Mouse (Mus musculus): Measurements from ENCODE around the gene Txn2. TPM values are rescaled to one million over a fixed set of nuclear protein-coding genes. Genes with fewer than 3 reads are reported as not detected.

The Txn2 gene
- total and polyA plus RNA-seq, 3 experiments = 260 to 403 (median 299) TPM

DNA sequence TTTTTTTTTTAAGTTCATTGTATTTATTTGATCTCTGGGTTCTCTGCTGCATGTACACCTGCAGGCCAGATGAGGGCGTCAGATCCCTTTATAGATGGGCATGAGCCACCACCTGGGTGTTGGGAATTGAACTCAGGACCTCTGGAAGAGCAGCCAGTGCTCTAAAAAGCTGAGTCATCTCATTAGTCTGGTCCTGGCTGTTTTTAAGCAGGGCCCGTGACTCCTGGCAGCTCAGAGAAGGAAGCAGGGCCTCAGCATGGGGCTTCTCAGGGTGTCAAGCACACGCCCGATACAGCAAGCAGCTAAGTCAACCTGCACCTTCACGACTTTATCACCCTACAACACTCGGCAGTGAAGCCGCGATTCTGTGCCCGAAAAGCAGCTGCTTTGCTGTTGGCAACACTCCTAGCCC lies 36.3 kb upstream of the Txn2 start:
- Histone ChIP-seq H3K27me3 (ENCODE audit: control insufficient read depth, insufficient read depth, low read length) (no peaks in the 10 kb centered on the region), H3K4me1 (ENCODE audit: control insufficient read depth, insufficient read depth, low read length) (peaks cover 4% of the 10 kb centered on the region), H3K9ac (ENCODE audit: low read depth, low read length) (no peak overlapping the region), H3K79me2 (replicated peaks; ENCODE audit: control insufficient read depth, insufficient read depth, low read length) (0 out of 2 replicates have a peak, but pooled peaks cover 3% of the 10 kb centered on the region), H3K36me3 (ENCODE audit: control insufficient read depth, insufficient read depth, low read length) (no peaks in the 10 kb centered on the region), H3K4me3 (no peak overlapping the region), H3K27ac (no peak overlapping the region)
- DNase-seq = no peak
- 79% methylated on average over 9 of the region's 9 CpGs for WGBS
- TF ChIP-seq CTCF (IDR thresholded peaks at IDR 0.05) = no peak
- intact Hi-C loops (cut with DNase I) = no loop called here

DNA sequence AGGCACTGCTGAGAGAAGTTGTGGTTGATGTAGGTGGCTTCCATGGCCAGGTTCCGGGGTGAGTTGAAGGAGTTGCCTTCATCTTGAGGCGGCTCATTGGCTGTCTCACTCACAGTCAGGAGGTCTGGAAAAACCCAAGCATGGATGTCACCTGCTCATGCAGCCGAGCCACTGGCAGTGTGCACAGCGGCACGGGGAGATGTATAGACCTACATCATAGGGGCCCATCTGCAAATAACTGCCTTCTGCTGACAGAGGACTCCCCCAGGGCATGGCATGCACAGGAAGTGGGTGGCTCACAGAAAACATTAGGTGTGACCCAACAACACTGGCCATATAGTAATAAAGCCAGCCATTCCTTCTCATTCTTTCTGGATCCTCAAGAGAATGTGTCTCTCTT lies 33.6 kb upstream of the Txn2 start:
- DNase-seq = no peak
- 92% methylated on average over 5 of the region's 5 CpGs for WGBS
- H3K79me2 ChIP-seq (replicated peaks; ENCODE audit: control insufficient read depth, insufficient read depth, low read length) = no peaks in the 10 kb centered on the region
- H3K4me3 ChIP-seq = no peak overlapping the region
- intact Hi-C loops (cut with DNase I) = no loop called here
- H3K9ac ChIP-seq (ENCODE audit: low read depth, low read length) = no peak overlapping the region
- no peak for TF ChIP-seq EP300 (IDR thresholded peaks at IDR 0.05; ENCODE audit: insufficient read depth, low read depth, low read length)
- no peak for TF ChIP-seq CTCF (IDR thresholded peaks at IDR 0.05)
- no peak for TF ChIP-seq POLR2A (IDR thresholded peaks at IDR 0.05; ENCODE audit: insufficient read depth, low read depth, low read length)
- no peaks in the 10 kb centered on the region for H3K36me3 ChIP-seq (ENCODE audit: control insufficient read depth, insufficient read depth, low read length)
- H3K4me1 ChIP-seq (ENCODE audit: control insufficient read depth, insufficient read depth, low read length) = no peaks in the 10 kb centered on the region
- H3K27me3 ChIP-seq (ENCODE audit: control insufficient read depth, insufficient read depth, low read length) = no peaks in the 10 kb centered on the region
- H3K27ac ChIP-seq = no peak overlapping the region

DNA sequence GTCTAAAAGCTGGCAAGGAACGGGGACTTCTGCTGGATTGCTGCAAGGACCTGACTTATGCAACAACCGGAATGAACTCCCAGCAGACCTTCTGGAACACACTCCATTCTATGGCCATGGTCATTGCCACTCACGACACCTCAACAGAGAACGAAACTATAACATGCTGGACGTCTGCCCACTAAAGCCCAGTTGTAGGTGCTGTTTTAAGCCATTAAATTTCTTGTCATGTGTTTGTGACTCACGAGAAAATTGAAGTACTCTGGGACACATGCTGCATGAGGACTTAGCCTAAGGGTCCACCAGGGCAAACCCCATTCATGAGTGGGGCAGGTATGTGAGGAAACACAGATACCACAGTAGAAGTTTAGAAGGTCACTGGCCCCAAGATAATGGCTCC lies 31.9 kb upstream of the Txn2 start:
- DNase-seq = no peak
- 87% methylated on average over 6 of the region's 6 CpGs for WGBS
- no peaks in the 10 kb centered on the region for H3K79me2 ChIP-seq (replicated peaks; ENCODE audit: control insufficient read depth, insufficient read depth, low read length)
- no peaks in the 10 kb centered on the region for H3K4me1 ChIP-seq (ENCODE audit: control insufficient read depth, insufficient read depth, low read length)
- H3K36me3 ChIP-seq (ENCODE audit: control insufficient read depth, insufficient read depth, low read length) = no peaks in the 10 kb centered on the region
- intact Hi-C loops (cut with DNase I) = no loop called here
- H3K4me3 ChIP-seq = no peak overlapping the region
- peaks cover 3% of the 10 kb centered on the region for H3K27me3 ChIP-seq (ENCODE audit: control insufficient read depth, insufficient read depth, low read length)
- H3K27ac ChIP-seq = no peak overlapping the region
- TF ChIP-seq EP300 (IDR thresholded peaks at IDR 0.05; ENCODE audit: insufficient read depth, low read depth, low read length) (no peak), POLR2A (IDR thresholded peaks at IDR 0.05; ENCODE audit: insufficient read depth, low read depth, low read length) (no peak), CTCF (IDR thresholded peaks at IDR 0.05) (no peak)
- H3K9ac ChIP-seq (ENCODE audit: low read depth, low read length) = no peak overlapping the region

DNA sequence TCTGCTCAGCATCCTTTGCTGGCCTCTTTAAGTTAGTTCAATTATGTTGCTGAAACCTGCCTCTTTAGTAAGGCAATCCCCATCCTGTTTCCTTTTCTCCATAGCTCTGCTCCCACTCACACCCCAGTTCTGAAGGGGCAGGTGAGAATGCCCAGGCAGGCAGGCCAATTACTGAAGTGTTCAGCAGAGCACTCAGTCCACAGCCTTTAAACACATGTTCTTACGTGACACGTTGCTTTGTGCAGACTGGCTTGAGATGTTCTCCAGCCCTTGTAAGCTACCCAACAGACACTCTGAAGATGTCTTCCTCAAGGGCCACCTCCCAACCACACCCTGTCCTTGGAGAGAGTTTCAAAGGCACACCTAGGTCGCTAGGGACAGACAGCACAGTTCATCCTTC lies 29.3 kb upstream of the Txn2 start:
- TF ChIP-seq CTCF (IDR thresholded peaks at IDR 0.05) (no peak), POLR2A (IDR thresholded peaks at IDR 0.05; ENCODE audit: insufficient read depth, low read depth, low read length) (0 out of 2 replicates have a peak, but pooled peaks have one; percentile 8)
- Histone ChIP-seq H3K36me3 (ENCODE audit: control insufficient read depth, insufficient read depth, low read length) (no peaks in the 10 kb centered on the region), H3K79me2 (replicated peaks; ENCODE audit: control insufficient read depth, insufficient read depth, low read length) (no peaks in the 10 kb centered on the region), H3K4me1 (ENCODE audit: control insufficient read depth, insufficient read depth, low read length) (no peaks in the 10 kb centered on the region), H3K9ac (ENCODE audit: low read depth, low read length) (no peak overlapping the region), H3K4me3 (no peak overlapping the region), H3K27me3 (ENCODE audit: control insufficient read depth, insufficient read depth, low read length) (peaks cover 6% of the 10 kb centered on the region), H3K27ac (no peak overlapping the region)
- intact Hi-C loops (cut with DNase I) = no loop called here
- WGBS = 52% methylated on average over 3 of the region's 3 CpGs
- DNase-seq = no peak

DNA sequence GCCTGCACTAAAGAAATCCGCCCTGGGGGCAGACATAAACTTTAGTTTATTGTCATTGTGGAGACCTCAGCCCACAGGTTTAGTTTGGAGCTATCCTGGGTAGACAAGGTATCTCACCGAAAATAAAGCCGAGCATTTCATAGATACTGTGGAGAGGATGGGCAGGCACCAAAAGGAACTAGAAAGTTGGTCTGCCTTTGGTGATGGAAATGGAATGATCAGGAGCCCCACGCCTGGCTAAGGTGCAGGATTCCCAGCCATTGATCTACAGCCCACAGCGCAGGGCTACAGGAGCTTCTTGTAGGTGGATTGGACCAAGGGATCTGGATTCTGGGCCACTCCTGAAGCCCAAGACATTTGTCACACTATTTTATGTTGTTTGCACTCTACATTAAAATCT lies 28.8 kb upstream of the Txn2 start:
- intact Hi-C loops (cut with DNase I) = loop anchor here (2.0 kb wide), 1 partner anchor 23 kb away; no protein-coding TSS in a partner anchor
- H3K36me3 ChIP-seq (ENCODE audit: control insufficient read depth, insufficient read depth, low read length) = no peaks in the 10 kb centered on the region
- no peaks in the 10 kb centered on the region for H3K79me2 ChIP-seq (replicated peaks; ENCODE audit: control insufficient read depth, insufficient read depth, low read length)
- no peaks in the 10 kb centered on the region for H3K4me1 ChIP-seq (ENCODE audit: control insufficient read depth, insufficient read depth, low read length)
- H3K27ac ChIP-seq = no peak overlapping the region
- no peak for DNase-seq
- no peak for TF ChIP-seq CTCF (IDR thresholded peaks at IDR 0.05)
- TF ChIP-seq POLR2A (IDR thresholded peaks at IDR 0.05; ENCODE audit: insufficient read depth, low read depth, low read length) = no peak
- TF ChIP-seq EP300 (IDR thresholded peaks at IDR 0.05; ENCODE audit: insufficient read depth, low read depth, low read length) = no peak
- no peak overlapping the region for H3K9ac ChIP-seq (ENCODE audit: low read depth, low read length)
- WGBS = 41% methylated on average over 5 of the region's 5 CpGs
- H3K27me3 ChIP-seq (ENCODE audit: control insufficient read depth, insufficient read depth, low read length) = peaks cover 6% of the 10 kb centered on the region
- no peak overlapping the region for H3K4me3 ChIP-seq

DNA sequence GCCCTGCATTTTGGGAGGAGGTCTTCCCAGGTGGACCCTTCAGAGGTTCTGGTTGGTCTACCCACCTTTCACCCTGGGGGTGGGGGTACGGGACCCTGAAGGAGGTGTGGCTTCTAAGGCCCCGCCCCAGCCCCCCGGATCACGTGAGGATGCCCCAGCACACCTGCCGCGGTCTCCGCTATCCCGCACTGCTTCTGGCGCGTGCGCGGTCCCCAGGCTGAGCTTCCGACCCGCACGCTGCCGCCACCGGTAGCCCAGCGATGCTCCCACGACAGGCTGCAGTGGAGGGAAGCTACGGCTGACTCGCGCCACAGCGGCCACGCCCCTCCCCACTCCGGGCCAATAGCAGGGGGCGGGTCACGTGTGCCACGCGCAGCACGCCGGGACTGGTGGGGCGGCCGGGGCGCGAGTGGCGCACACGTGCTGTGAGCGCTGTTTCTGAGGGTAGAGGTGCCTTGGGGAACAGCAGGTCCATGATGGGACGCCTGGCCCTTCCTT lies 27.6 kb upstream of the Txn2 start, which contains the start of gene Foxred2:
Gene Foxred2 (minus strand): TSS at position 319 of the 498 bp plus-strand sequence.
- DNase-seq = peak; percentile 80 to 86
- H3K36me3 ChIP-seq (ENCODE audit: control insufficient read depth, insufficient read depth, low read length) = no peaks in the 10 kb centered on the region
- no peak within 1 kb of the TSS for H3K27ac ChIP-seq
- WGBS = under 1% methylated on average over 39 of the region's 39 CpGs
- TF ChIP-seq POLR2A (IDR thresholded peaks at IDR 0.05; ENCODE audit: insufficient read depth, low read depth, low read length) (no peak), CTCF (IDR thresholded peaks at IDR 0.05) (peak; percentile 47)
- peak within 1 kb of the TSS; percentile 44 for H3K4me3 ChIP-seq
- H3K9ac ChIP-seq (ENCODE audit: low read depth, low read length) = peak within 1 kb of the TSS; percentile 20; the same call in 1 of the 2 replicates
- no peaks in the 10 kb centered on the region for H3K4me1 ChIP-seq (ENCODE audit: control insufficient read depth, insufficient read depth, low read length)
- H3K79me2 ChIP-seq (replicated peaks; ENCODE audit: control insufficient read depth, insufficient read depth, low read length) = no peaks in the 10 kb centered on the region
- intact Hi-C loops (cut with DNase I) = loop anchor here (2.0 kb wide), 1 partner anchor 22 kb away; no protein-coding TSS in a partner anchor
- H3K27me3 ChIP-seq (ENCODE audit: control insufficient read depth, insufficient read depth, low read length) = peaks cover 6% of the 10 kb centered on the region

Data from heart, adult 2 months (tissue).